16 mouse cellular contexts compared by ENCODE assay signal in the genomic region with DNA sequence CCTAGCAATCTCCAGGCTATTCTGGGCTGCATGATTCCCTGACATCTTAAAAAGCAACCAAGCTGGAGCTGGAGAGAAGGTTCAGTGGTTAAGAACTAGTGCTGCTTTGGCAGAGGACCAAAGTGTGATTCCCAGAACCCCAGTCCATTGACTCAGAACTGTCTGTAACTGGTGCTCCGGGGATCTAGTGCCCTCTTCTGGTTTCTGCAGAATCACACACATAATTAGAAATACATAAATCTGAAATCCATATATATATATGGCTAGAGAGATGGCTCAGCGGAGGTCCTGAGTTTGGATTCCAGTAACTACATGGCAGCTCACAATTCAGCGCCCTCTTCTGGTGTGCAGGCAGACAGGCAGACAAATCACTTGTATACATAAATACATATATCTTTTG. TPM values are rescaled to one million over a fixed set of nuclear protein-coding genes. Genes with fewer than 3 reads are reported as not detected.
DNase-seq lines count a peak whose midpoint lies in the region; ATAC-seq and TF ChIP-seq lines count a peak whose summit lies in the region.
"Had no signal": no experiment of that assay in that cellular context is flagged by ENCODE, and none has a peak within 500 bp of the region (broad histone marks: within the 10 kb centered on the region; RNA-seq: fewer than 3 reads in every experiment).

No protein-coding gene starts in this region.

- peak overlapping the region; percentile 63 for H3K27ac ChIP-seq in heart, embryonic 12.5 days (ENCODE audit: poor library complexity, severe bottlenecking)
- H3K27ac ChIP-seq in kidney, embryonic 16.5 days (ENCODE audit: low read length), result peak overlapping the region; percentile 11; the same call in 1 of the 2 replicates
- no peak overlapping the region for H3K27ac ChIP-seq in lung, postnatal 0 days (ENCODE audit: low read length)
- H3K27ac ChIP-seq: forebrain, embryonic 12.5 days; hindbrain, embryonic 15.5 days; midbrain, embryonic 15.5 days had no signal

- no peak for TF ChIP-seq EP300 in lung, postnatal 0 days (IDR thresholded peaks at IDR 0.05)

- H3K36me3 ChIP-seq in heart, embryonic 12.5 days, result peaks cover 5% of the 10 kb centered on the region
- H3K36me3 ChIP-seq in kidney, embryonic 16.5 days (ENCODE audit: insufficient read depth, low read length), result no peaks in the 10 kb centered on the region
- H3K36me3 ChIP-seq in lung, postnatal 0 days (ENCODE audit: insufficient read depth, low read length), result no peaks in the 10 kb centered on the region
- H3K36me3 ChIP-seq: forebrain, embryonic 12.5 days; hindbrain, embryonic 15.5 days; midbrain, embryonic 15.5 days had no signal

- ATAC-seq in heart, embryonic 12.5 days (ENCODE audit: insufficient number of reproducible peaks, low FRiP score), result no peak
- ATAC-seq in kidney, embryonic 16.5 days (ENCODE audit: low FRiP score, low TSS enrichment), result no peak
- no peak for ATAC-seq in lung, postnatal 0 days
- ATAC-seq: midbrain, embryonic 15.5 days had no signal

- 70% methylated on average over 3 of the region's 3 CpGs for WGBS in heart, embryonic 12.5 days
- 80% methylated on average over 3 of the region's 3 CpGs for WGBS in kidney, embryonic 16.5 days
- 81% methylated on average over 3 of the region's 3 CpGs for WGBS in lung, postnatal 0 days

- no peak for DNase-seq in heart, postnatal 36 days
- DNase-seq in kidney, postnatal 25 days, result no peak
- DNase-seq in lung, postnatal 0 days (ENCODE audit: low spot score), result no peak
- DNase-seq in lung, postnatal 4 days, result no peak
- DNase-seq in cerebellum, adult 11 months, result no peak
- DNase-seq: B cell, adult 2 months; cerebellum, adult 9-10 months; embryo, embryonic 11 days; layer of hippocampus, adult 9-11 months; right cerebral cortex, postnatal 14 days; thymus, postnatal 25 days had no signal

- no peak overlapping the region for H3K9ac ChIP-seq in heart, embryonic 12.5 days
- H3K9ac ChIP-seq in kidney, embryonic 16.5 days (replicated peaks; ENCODE audit: low read length), result no peak overlapping the region
- no peak overlapping the region for H3K9ac ChIP-seq in lung, postnatal 0 days (replicated peaks; ENCODE audit: low read depth)
- H3K9ac ChIP-seq: forebrain, embryonic 12.5 days; hindbrain, embryonic 15.5 days; midbrain, embryonic 15.5 days had no signal

- H3K4me3 ChIP-seq in heart, embryonic 12.5 days, result no peak overlapping the region
- no peak overlapping the region for H3K4me3 ChIP-seq in kidney, embryonic 16.5 days (ENCODE audit: low read length)
- no peak overlapping the region for H3K4me3 ChIP-seq in lung, postnatal 0 days (ENCODE audit: low read depth, low read length)
- H3K4me3 ChIP-seq: forebrain, embryonic 12.5 days; hindbrain, embryonic 15.5 days; midbrain, embryonic 15.5 days had no signal

- peak; percentile 34 for TF ChIP-seq CTCF in lung, postnatal 0 days (IDR thresholded peaks at IDR 0.05)

- peaks cover 4% of the 10 kb centered on the region for H3K9me3 ChIP-seq in heart, embryonic 12.5 days (replicated peaks)
- H3K9me3 ChIP-seq in kidney, embryonic 16.5 days (ENCODE audit: low read length), result peaks cover 3% of the 10 kb centered on the region; the same call in 1 of the 2 replicates
- H3K9me3 ChIP-seq in lung, postnatal 0 days (ENCODE audit: low read length), result no peaks in the 10 kb centered on the region
- H3K9me3 ChIP-seq: forebrain, embryonic 12.5 days; hindbrain, embryonic 15.5 days; midbrain, embryonic 15.5 days had no signal

- H3K27me3 ChIP-seq in heart, embryonic 12.5 days (replicated peaks), result no peaks in the 10 kb centered on the region
- H3K27me3 ChIP-seq in kidney, embryonic 16.5 days (ENCODE audit: insufficient read depth, low read length), result no peaks in the 10 kb centered on the region
- no peaks in the 10 kb centered on the region for H3K27me3 ChIP-seq in lung, postnatal 0 days (replicated peaks; ENCODE audit: insufficient read depth, low read length)
- H3K27me3 ChIP-seq: forebrain, embryonic 12.5 days; hindbrain, embryonic 15.5 days; midbrain, embryonic 15.5 days had no signal

- no peaks in the 10 kb centered on the region; the same call in 1 of the 2 replicates for H3K4me1 ChIP-seq in heart, embryonic 12.5 days (replicated peaks)
- peaks cover 3% of the 10 kb centered on the region; the same call in 1 of the 2 replicates for H3K4me1 ChIP-seq in kidney, embryonic 16.5 days (ENCODE audit: insufficient read depth, low read length)
- H3K4me1 ChIP-seq in lung, postnatal 0 days (ENCODE audit: insufficient read depth, low read depth, low read length), result no peaks in the 10 kb centered on the region
- H3K4me1 ChIP-seq: forebrain, embryonic 12.5 days; hindbrain, embryonic 15.5 days; midbrain, embryonic 15.5 days had no signal

- intact Hi-C loops in heart, postnatal 36 days (cut with DNase I), result loop anchor here (10.0 kb wide), 1 partner anchor 582 kb away; no protein-coding TSS in a partner anchor

- H3K4me2 ChIP-seq in heart, embryonic 12.5 days, result no peak overlapping the region
- no peak overlapping the region for H3K4me2 ChIP-seq in kidney, embryonic 16.5 days (replicated peaks; ENCODE audit: low read depth, low read length)
- no peak overlapping the region for H3K4me2 ChIP-seq in lung, postnatal 0 days (replicated peaks; ENCODE audit: low read depth, low read length)
- H3K4me2 ChIP-seq: forebrain, embryonic 12.5 days; hindbrain, embryonic 15.5 days; midbrain, embryonic 15.5 days had no signal

RNA-seq across cellular contexts. Expression of a gene that starts 16.0 kb away (rescaled TPM):
- 9.6 and 10.5 TPM in 2 replicates for polyA plus RNA-seq in heart, embryonic 12.5 days (2016; fragmentation: Nextera tagmentation; extraction: Ambion mirVana)
- 10 to 100 TPM; 13.2 to 15.0 TPM for total RNA-seq in heart, postnatal 36 days (2021)
- 6.7 and 7.8 TPM in 2 replicates for polyA plus RNA-seq in kidney, embryonic 16.5 days (2015; fragmentation: Nextera tagmentation; extraction: Ambion mirVana)
- 11.2 and 12.1 TPM in 2 replicates for polyA plus RNA-seq in lung, postnatal 0 days (2015; fragmentation: Nextera tagmentation; extraction: Ambion mirVana)
